Mouse (Mus musculus) liver, postnatal 0 days (tissue): ENCODE results near the gene Gm20388.

ENCODE experiments used
- CTCF ChIP-seq: sonication (generic); IDR thresholded peaks from 2 replicates; pipeline ENCODE4 v1.5.1; 2016; ENCODE audit warnings: antibody characterized with exemption, low read depth
- EP300 ChIP-seq: IDR thresholded peaks from 2 replicates; pipeline ENCODE4 v1.6.1; 2016; ENCODE audit warnings: antibody characterized with exemption, low read depth, mild to moderate bottlenecking

DNA sequence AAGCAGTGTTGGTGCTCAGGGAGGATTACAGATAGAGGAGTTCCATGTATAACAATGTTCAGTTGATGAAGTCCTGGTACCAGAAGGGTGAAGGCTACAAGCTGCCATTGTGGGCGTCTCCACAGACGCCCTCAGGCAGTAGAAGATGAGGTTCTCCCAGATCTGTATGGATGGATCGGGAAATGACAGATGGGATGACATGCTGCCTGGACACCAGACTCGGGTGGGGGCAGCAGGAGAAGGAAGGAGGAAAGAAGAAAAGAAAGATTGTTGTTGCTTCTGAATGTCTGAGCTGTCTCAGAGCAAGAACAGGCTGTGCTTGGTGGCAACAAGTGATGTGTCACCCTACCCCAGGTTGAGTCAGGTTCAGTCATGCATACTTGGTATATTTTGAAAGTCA is 2117.5 kb downstream of the Gm20388 start:
- TF ChIP-seq EP300 (no peak), CTCF (no peak)
